Mouse (Mus musculus): ENCODE measurements around the gene Glt1d1. TPM values are rescaled to one million over a fixed set of nuclear protein-coding genes. Genes with fewer than 3 reads are reported as not detected.
"Not testable (repeated sequence)": the region's sequence is repeated elsewhere in the genome, so short reads cannot be mapped to it uniquely, and the experiment has no call there.

Glt1d1 gene
- polyA plus RNA-seq, 1 experiment from 2014 or later: 0.37 TPM

GRCm38 (mm10) chr5:127699679-127700078, 67.6 kb downstream of the Glt1d1 start:
- H3K27me3 ChIP-seq: no peaks in the 10 kb centered on the region
- 39% methylated on average over 5 of the region's 5 CpGs for WGBS (ENCODE audit: insufficient replicate concordance)
- no peak overlapping the region for H3K4me3 ChIP-seq (replicated peaks)

GRCm38 (mm10) chr5:127700156-127700555, 68.1 kb downstream of the Glt1d1 start:
- Histone ChIP-seq H3K27ac (replicated peaks) (no peak overlapping the region), H3K4me1 (replicated peaks) (no peaks in the 10 kb centered on the region), H3K4me3 (replicated peaks) (no peak overlapping the region), H3K9ac (no peak overlapping the region), H3K4me2 (no peak overlapping the region), H3K9me3 (replicated peaks) (no peaks in the 10 kb centered on the region), H3K36me3 (replicated peaks) (no peaks in the 10 kb centered on the region), H3K27me3 (no peaks in the 10 kb centered on the region)
- WGBS (ENCODE audit: insufficient replicate concordance): 64% methylated on average over 6 of the region's 6 CpGs
- no peak for ATAC-seq (ENCODE audit: insufficient read depth)

More at GRCm38 (mm10) chr5:127699679-127700078, 67.6 kb downstream of the Glt1d1 start:
- Histone ChIP-seq H3K27ac (replicated peaks) (no peak overlapping the region), H3K9me3 (replicated peaks) (no peaks in the 10 kb centered on the region), H3K4me2 (no peak overlapping the region), H3K4me1 (replicated peaks) (no peaks in the 10 kb centered on the region), H3K36me3 (replicated peaks) (no peaks in the 10 kb centered on the region), H3K9ac (no peak overlapping the region)
- ATAC-seq (ENCODE audit: insufficient read depth): no peak

GRCm38 (mm10) chr5:127703609-127704180, 71.6 kb downstream of the Glt1d1 start:
- no peak overlapping the region for H3K4me2 ChIP-seq
- no peak overlapping the region for H3K9ac ChIP-seq
- H3K27ac ChIP-seq (replicated peaks): no peak overlapping the region
- WGBS (ENCODE audit: insufficient replicate concordance): 57% methylated on average over 9 of the region's 9 CpGs
- H3K36me3 ChIP-seq (replicated peaks): no peaks in the 10 kb centered on the region
- ATAC-seq (ENCODE audit: insufficient read depth): no peak
- no peaks in the 10 kb centered on the region for H3K9me3 ChIP-seq (replicated peaks)
- H3K4me3 ChIP-seq (replicated peaks): no peak overlapping the region
- no peaks in the 10 kb centered on the region for H3K27me3 ChIP-seq
- H3K4me1 ChIP-seq (replicated peaks): no peaks in the 10 kb centered on the region

GRCm38 (mm10) chr5:127705225-127705624, 73.2 kb downstream of the Glt1d1 start:
- Histone ChIP-seq H3K4me3 (replicated peaks) (no peak overlapping the region), H3K27ac (replicated peaks) (no peak overlapping the region), H3K36me3 (replicated peaks) (no peaks in the 10 kb centered on the region), H3K27me3 (no peaks in the 10 kb centered on the region), H3K9me3 (replicated peaks) (no peaks in the 10 kb centered on the region), H3K9ac (no peak overlapping the region), H3K4me1 (replicated peaks) (no peaks in the 10 kb centered on the region), H3K4me2 (no peak overlapping the region)
- 67% methylated on average over 9 of the region's 9 CpGs for WGBS (ENCODE audit: insufficient replicate concordance)
- ATAC-seq (ENCODE audit: insufficient read depth): no peak

- no peak for ATAC-seq (ENCODE audit: insufficient read depth)
- H3K36me3 ChIP-seq (replicated peaks): no peaks in the 10 kb centered on the region
- no peaks in the 10 kb centered on the region for H3K9me3 ChIP-seq (replicated peaks)
- no peak overlapping the region for H3K27ac ChIP-seq (replicated peaks)
- H3K27me3 ChIP-seq: no peaks in the 10 kb centered on the region
- no peak overlapping the region for H3K9ac ChIP-seq
- H3K4me2 ChIP-seq: no peak overlapping the region
- no peaks in the 10 kb centered on the region for H3K4me1 ChIP-seq (replicated peaks)
- WGBS (ENCODE audit: insufficient replicate concordance): 72% methylated on average over 8 of the region's 8 CpGs
- no peak overlapping the region for H3K4me3 ChIP-seq (replicated peaks)
Measured at GRCm38 (mm10) chr5:127705976-127706375, 73.9 kb downstream of the Glt1d1 start.

GRCm38 (mm10) chr5:127708143-127708542, 76.1 kb downstream of the Glt1d1 start:
- Histone ChIP-seq H3K36me3 (replicated peaks) (no peaks in the 10 kb centered on the region), H3K4me1 (replicated peaks) (no peaks in the 10 kb centered on the region), H3K9me3 (replicated peaks) (no peaks in the 10 kb centered on the region), H3K9ac (no peak overlapping the region), H3K4me3 (replicated peaks) (no peak overlapping the region), H3K27ac (replicated peaks) (no peak overlapping the region), H3K27me3 (no peaks in the 10 kb centered on the region), H3K4me2 (no peak overlapping the region)
- ATAC-seq (ENCODE audit: insufficient read depth): no peak
- WGBS (ENCODE audit: insufficient replicate concordance): 63% methylated on average over 9 of the region's 9 CpGs

- no peak overlapping the region for H3K9ac ChIP-seq
- no peak overlapping the region for H3K4me3 ChIP-seq (replicated peaks)
- peak overlapping the region; percentile 20; the same call in 1 of the 2 replicates for H3K4me2 ChIP-seq
- H3K36me3 ChIP-seq (replicated peaks): no peaks in the 10 kb centered on the region
- H3K27me3 ChIP-seq: no peaks in the 10 kb centered on the region
- no peaks in the 10 kb centered on the region for H3K4me1 ChIP-seq (replicated peaks)
- WGBS (ENCODE audit: insufficient replicate concordance): 45% methylated on average over 7 of the region's 7 CpGs
- no peaks in the 10 kb centered on the region for H3K9me3 ChIP-seq (replicated peaks)
- H3K27ac ChIP-seq (replicated peaks): peak overlapping the region; percentile 66
- peak; percentile 95 for ATAC-seq (ENCODE audit: insufficient read depth)
Measured at GRCm38 (mm10) chr5:127714783-127715704, 83.0 kb downstream of the Glt1d1 start.

GRCm38 (mm10) chr5:127720591-127721379, 88.7 kb downstream of the Glt1d1 start:
- H3K4me1 ChIP-seq (replicated peaks): 0 out of 2 replicates have a peak, but pooled peaks cover 2% of the 10 kb centered on the region
- H3K36me3 ChIP-seq (replicated peaks): no peaks in the 10 kb centered on the region
- no peak overlapping the region for H3K9ac ChIP-seq
- H3K4me3 ChIP-seq (replicated peaks): peak overlapping the region; percentile 25
- H3K27ac ChIP-seq (replicated peaks): peak overlapping the region; percentile 38
- 30% methylated on average over 15 of the region's 15 CpGs for WGBS (ENCODE audit: insufficient replicate concordance)
- peak overlapping the region; percentile 44 for H3K4me2 ChIP-seq
- H3K9me3 ChIP-seq (replicated peaks): no peaks in the 10 kb centered on the region
- H3K27me3 ChIP-seq: no peaks in the 10 kb centered on the region
- peak; percentile 83 for ATAC-seq (ENCODE audit: insufficient read depth)

- ATAC-seq (ENCODE audit: insufficient read depth); H3K4me3 ChIP-seq (replicated peaks); H3K36me3 ChIP-seq (replicated peaks); H3K4me1 ChIP-seq (replicated peaks); H3K9me3 ChIP-seq (replicated peaks); H3K9ac ChIP-seq; H3K4me2 ChIP-seq; H3K27ac ChIP-seq (replicated peaks); H3K27me3 ChIP-seq: not testable (repeated sequence)
- 84% methylated on average over 12 of the region's 12 CpGs for WGBS (ENCODE audit: insufficient replicate concordance)
Measured at GRCm38 (mm10) chr5:127722171-127722570, 90.1 kb downstream of the Glt1d1 start.

GRCm38 (mm10) chr5:127730351-127730750, 98.3 kb downstream of the Glt1d1 start:
- Histone ChIP-seq H3K27ac (replicated peaks) (no peak overlapping the region), H3K27me3 (no peaks in the 10 kb centered on the region), H3K4me2 (no peak overlapping the region), H3K9me3 (replicated peaks) (no peaks in the 10 kb centered on the region), H3K4me1 (replicated peaks) (no peaks in the 10 kb centered on the region), H3K36me3 (replicated peaks) (no peaks in the 10 kb centered on the region), H3K4me3 (replicated peaks) (no peak overlapping the region), H3K9ac (no peak overlapping the region)
- 87% methylated on average over 2 of the region's 2 CpGs for WGBS (ENCODE audit: insufficient replicate concordance)
- no peak for ATAC-seq (ENCODE audit: insufficient read depth)

GRCm38 (mm10) chr5:127741331-127741730, 109.3 kb downstream of the Glt1d1 start:
- no peak overlapping the region for H3K4me3 ChIP-seq (replicated peaks)
- no peak overlapping the region for H3K27ac ChIP-seq (replicated peaks)
- no peak for ATAC-seq (ENCODE audit: insufficient read depth)
- no peak overlapping the region for H3K4me2 ChIP-seq
- H3K9me3 ChIP-seq (replicated peaks): no peaks in the 10 kb centered on the region
- no peak overlapping the region for H3K9ac ChIP-seq
- 75% methylated on average over 16 of the region's 16 CpGs for WGBS (ENCODE audit: insufficient replicate concordance)
- H3K4me1 ChIP-seq (replicated peaks): no peaks in the 10 kb centered on the region
- H3K36me3 ChIP-seq (replicated peaks): no peaks in the 10 kb centered on the region
- no peaks in the 10 kb centered on the region for H3K27me3 ChIP-seq

Data from liver, embryonic 15.5 days (tissue).